Mouse (Mus musculus) natural killer cell, adult 2 months (primary cell): Measurements from ENCODE around the gene Gpr155.

Experiments used
- DNase-seq, 2 experiments: peaks; one replicate each; pipeline ENCODE4 v3.0.0; 2022; ENCODE audit warnings: low spot score in 2 of 2

Gpr155 gene

GRCm38 (mm10) chr2:73322991-73323390 is 63.4 kb downstream of the Gpr155 start:
- DNase-seq, result no peak

DNA sequence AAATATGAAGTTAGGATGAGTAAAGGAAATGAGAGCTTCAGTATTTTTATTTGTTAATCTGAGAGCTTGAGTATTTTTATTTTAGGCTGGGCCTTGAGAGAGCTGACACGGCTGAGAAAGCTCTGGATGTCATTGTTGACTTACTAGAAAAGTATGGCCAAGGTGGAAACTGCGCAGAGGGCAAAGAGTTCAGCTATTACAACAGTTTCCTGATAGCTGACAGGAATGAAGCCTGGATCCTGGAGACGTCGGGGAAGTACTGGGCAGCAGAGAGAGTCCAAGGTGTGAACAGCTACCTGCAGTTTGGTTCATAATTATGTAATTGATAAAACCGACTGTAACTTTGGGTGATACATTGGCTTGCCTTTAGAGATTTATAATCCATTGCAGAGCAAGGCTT is 67.2 kb downstream of the Gpr155 start:
- no peak for DNase-seq

GRCm38 (mm10) chr2:73317426-73317825 is 68.9 kb downstream of the Gpr155 start:
- no peak for DNase-seq

GRCm38 (mm10) chr2:73314311-73314710 is 72.1 kb downstream of the Gpr155 start:
- no peak for DNase-seq

- DNase-seq, result peak; percentile 2 to 11
Observed at GRCm38 (mm10) chr2:73313117-73313501, 73.3 kb downstream of the Gpr155 start.

GRCm38 (mm10) chr2:73312152-73313116 is 73.9 kb downstream of the Gpr155 start, which contains the start of the genes Scrn3 and Cir1:
Scrn3 (plus strand) TSS chr2:73312601.
Cir1 (minus strand) TSS chr2:73312701.
- peak; percentile 91 to 96 for DNase-seq

DNA sequence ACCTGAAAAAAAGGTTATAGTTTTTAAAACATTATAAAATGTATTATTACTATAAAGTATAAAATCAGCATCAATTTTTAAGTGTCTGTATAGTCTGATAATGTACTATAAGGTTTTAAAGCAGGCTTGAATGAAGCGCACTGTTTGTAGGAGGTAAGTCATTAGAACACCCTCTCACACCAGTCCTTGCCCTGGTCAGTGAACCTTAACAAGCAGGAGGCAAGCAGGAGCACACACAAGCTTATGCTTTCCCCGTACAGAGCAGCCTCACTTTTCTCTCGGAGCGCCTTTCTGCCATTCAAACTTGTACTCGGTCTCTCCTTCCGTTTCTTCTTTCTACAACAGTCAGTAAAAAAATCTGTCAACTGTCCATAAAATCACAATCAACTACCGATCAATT is 80.4 kb downstream of the Gpr155 start:
- DNase-seq, result no peak

DNA sequence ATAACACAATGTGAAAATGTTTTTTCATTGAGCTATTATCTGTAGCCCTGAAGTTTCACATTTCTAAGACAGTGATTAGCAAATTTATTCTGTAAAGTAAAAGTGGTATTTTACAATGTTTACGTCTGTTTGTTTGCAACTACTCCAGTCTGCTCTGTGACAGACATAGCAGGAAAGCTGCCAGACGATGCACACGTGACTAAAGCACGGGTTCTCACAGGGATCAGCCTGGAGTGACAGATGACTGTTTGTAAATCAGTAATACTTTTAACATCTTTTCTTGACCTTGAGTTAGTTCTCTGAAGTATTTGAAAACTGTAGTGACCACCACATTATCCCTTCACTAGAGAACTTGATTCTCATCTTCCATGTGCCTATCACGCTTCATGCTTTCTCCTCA is 81.9 kb downstream of the Gpr155 start:
- DNase-seq, result no peak

- DNase-seq, result no peak
Observed at GRCm38 (mm10) chr2:73302722-73303121, 83.7 kb downstream of the Gpr155 start.

- no peak for DNase-seq
Observed at GRCm38 (mm10) chr2:73301979-73302378, 84.4 kb downstream of the Gpr155 start.

DNA sequence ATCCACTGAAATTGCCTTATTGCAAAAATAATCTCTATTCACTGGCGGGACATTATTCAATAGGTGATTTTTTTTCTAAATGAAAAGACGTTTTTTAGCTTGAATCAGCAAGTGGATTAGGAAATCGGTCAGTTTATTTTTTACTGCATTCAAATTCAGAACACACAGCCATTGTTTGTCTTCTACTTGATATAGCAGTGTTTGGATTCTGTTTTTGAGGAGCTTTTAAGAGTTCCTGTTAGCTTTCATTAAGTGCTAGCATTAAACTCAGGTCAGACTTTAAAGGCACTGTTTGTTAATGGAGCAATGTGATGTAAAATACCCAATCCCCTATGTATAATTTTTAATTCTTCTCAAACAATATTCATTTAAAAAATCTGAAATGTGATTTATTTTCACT is 87.5 kb downstream of the Gpr155 start:
- no peak for DNase-seq

DNA sequence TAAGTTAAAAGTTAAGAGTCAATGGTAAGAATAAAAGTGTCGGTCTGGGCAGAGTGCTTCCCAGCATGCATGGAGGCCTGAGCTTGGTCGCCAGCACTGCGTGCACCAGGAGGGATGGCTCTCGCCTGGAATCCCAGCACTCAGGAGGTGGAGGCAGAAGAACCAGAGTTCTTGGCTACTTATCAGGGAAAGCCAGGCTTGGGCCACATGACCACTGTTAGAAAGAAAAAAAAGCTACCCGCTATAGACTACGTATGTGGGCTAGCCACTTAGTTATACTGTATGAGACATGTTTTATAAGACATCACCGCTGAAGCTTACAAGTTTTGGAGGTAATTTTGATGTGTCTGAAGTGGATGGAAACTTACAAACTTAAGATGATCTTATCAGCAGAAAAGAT is 88.2 kb downstream of the Gpr155 start:
- DNase-seq, result no peak

- no peak for DNase-seq
Observed at GRCm38 (mm10) chr2:73295023-73295422, 91.3 kb downstream of the Gpr155 start.
